Mouse (Mus musculus): ENCODE data around the gene Atad2b. TPM values are rescaled to one million over a fixed set of nuclear protein-coding genes. Genes with fewer than 3 reads are reported as not detected.
"Not testable (repeated sequence)": the region's sequence is repeated elsewhere in the genome, so short reads cannot be mapped to it uniquely, and the experiment has no call there.

The Atad2b gene
- polyA plus RNA-seq, 1 experiment from 2014 or later: 19.6 TPM

GRCm38 (mm10) chr12:4905946-4906345 lies 11.2 kb upstream of the Atad2b start:
- no peaks in the 10 kb centered on the region for H3K36me3 ChIP-seq (ENCODE audit: control insufficient read depth, insufficient read depth, low read length)
- WGBS: 86% methylated on average over 7 of the region's 7 CpGs
- DNase-seq (ENCODE audit: low spot score) (no peak), ATAC-seq (ENCODE audit: insufficient number of reproducible peaks, low FRiP score, low TSS enrichment, low read depth) (no peak)
- no peaks in the 10 kb centered on the region for H3K4me1 ChIP-seq (ENCODE audit: control insufficient read depth, insufficient read depth, low read length)
- no peak overlapping the region for H3K27ac ChIP-seq (replicated peaks; ENCODE audit: low read depth, low read length)
- H3K9ac ChIP-seq (ENCODE audit: low read length): no peak overlapping the region
- no peaks in the 10 kb centered on the region for H3K9me3 ChIP-seq (ENCODE audit: control insufficient read depth, low read length)
- H3K27me3 ChIP-seq (ENCODE audit: control insufficient read depth, insufficient read depth, low read length): no peaks in the 10 kb centered on the region
- no peak overlapping the region for H3K4me2 ChIP-seq (ENCODE audit: low read depth, severe bottlenecking)
- no peak overlapping the region for H3K4me3 ChIP-seq (ENCODE audit: low read depth, low read length)

- H3K9me3 ChIP-seq (ENCODE audit: control insufficient read depth, low read length): no peaks in the 10 kb centered on the region
- H3K36me3 ChIP-seq (ENCODE audit: control insufficient read depth, insufficient read depth, low read length): no peaks in the 10 kb centered on the region
- DNase-seq (ENCODE audit: low spot score) (no peak), ATAC-seq (ENCODE audit: insufficient number of reproducible peaks, low FRiP score, low TSS enrichment, low read depth) (no peak)
- H3K9ac ChIP-seq (ENCODE audit: low read length): peak overlapping the region; percentile 81; the same call in 1 of the 2 replicates
- peak overlapping the region; percentile 67 for H3K4me3 ChIP-seq (ENCODE audit: low read depth, low read length)
- no peaks in the 10 kb centered on the region for H3K27me3 ChIP-seq (ENCODE audit: control insufficient read depth, insufficient read depth, low read length)
- no peak overlapping the region for H3K27ac ChIP-seq (replicated peaks; ENCODE audit: low read depth, low read length)
- WGBS: 59% methylated on average over 7 of the region's 7 CpGs
- H3K4me2 ChIP-seq (ENCODE audit: low read depth, severe bottlenecking): peak overlapping the region; percentile 74
- no peaks in the 10 kb centered on the region for H3K4me1 ChIP-seq (ENCODE audit: control insufficient read depth, insufficient read depth, low read length)
These were observed 10.7 kb upstream of the Atad2b start for GRCm38 (mm10) chr12:4906476-4906875.

- H3K27ac ChIP-seq (replicated peaks; ENCODE audit: low read depth, low read length): peak within 1 kb of the TSS; percentile 48; the same call in 1 of the 2 replicates
- no peaks in the 10 kb centered on the region for H3K9me3 ChIP-seq (ENCODE audit: control insufficient read depth, low read length)
- peak within 1 kb of the TSS; percentile 81 for H3K9ac ChIP-seq (ENCODE audit: low read length)
- WGBS: under 1% methylated on average over 95 of the region's 125 CpGs
- peak within 1 kb of the TSS; percentile 74 for H3K4me2 ChIP-seq (ENCODE audit: low read depth, severe bottlenecking)
- no peaks in the 10 kb centered on the region for H3K36me3 ChIP-seq (ENCODE audit: control insufficient read depth, insufficient read depth, low read length)
- H3K4me1 ChIP-seq (ENCODE audit: control insufficient read depth, insufficient read depth, low read length): no peaks in the 10 kb centered on the region
- ATAC-seq (ENCODE audit: insufficient number of reproducible peaks, low FRiP score, low TSS enrichment, low read depth) (peak; percentile 87), DNase-seq (ENCODE audit: low spot score) (peak; percentile 94)
- peak within 1 kb of the TSS; percentile 67 for H3K4me3 ChIP-seq (ENCODE audit: low read depth, low read length)
- no peaks in the 10 kb centered on the region for H3K27me3 ChIP-seq (ENCODE audit: control insufficient read depth, insufficient read depth, low read length)
These were observed 9.9 kb upstream of the Atad2b start, which contains the start of gene Ubxn2a for GRCm38 (mm10) chr12:4906951-4907906. Gene Ubxn2a (minus strand): TSS chr12:4907705.

- Histone ChIP-seq H3K4me2 (ENCODE audit: low read depth, severe bottlenecking) (no peak overlapping the region), H3K36me3 (ENCODE audit: control insufficient read depth, insufficient read depth, low read length) (no peaks in the 10 kb centered on the region), H3K27me3 (ENCODE audit: control insufficient read depth, insufficient read depth, low read length) (no peaks in the 10 kb centered on the region), H3K4me3 (ENCODE audit: low read depth, low read length) (no peak overlapping the region), H3K4me1 (ENCODE audit: control insufficient read depth, insufficient read depth, low read length) (no peaks in the 10 kb centered on the region), H3K9ac (ENCODE audit: low read length) (no peak overlapping the region), H3K9me3 (ENCODE audit: control insufficient read depth, low read length) (no peaks in the 10 kb centered on the region), H3K27ac (replicated peaks; ENCODE audit: low read depth, low read length) (no peak overlapping the region)
- ATAC-seq (ENCODE audit: insufficient number of reproducible peaks, low FRiP score, low TSS enrichment, low read depth) (no peak), DNase-seq (ENCODE audit: low spot score) (no peak)
- WGBS: 93% methylated on average over 7 of the region's 7 CpGs
These were observed 8.8 kb upstream of the Atad2b start for GRCm38 (mm10) chr12:4908391-4908790.

- H3K4me2 ChIP-seq (ENCODE audit: low read depth, severe bottlenecking); H3K27ac ChIP-seq (replicated peaks; ENCODE audit: low read depth, low read length); H3K4me3 ChIP-seq (ENCODE audit: low read depth, low read length); H3K27me3 ChIP-seq (ENCODE audit: control insufficient read depth, insufficient read depth, low read length); H3K9ac ChIP-seq (ENCODE audit: low read length); H3K36me3 ChIP-seq (ENCODE audit: control insufficient read depth, insufficient read depth, low read length); DNase-seq (ENCODE audit: low spot score); H3K4me1 ChIP-seq (ENCODE audit: control insufficient read depth, insufficient read depth, low read length); ATAC-seq (ENCODE audit: insufficient number of reproducible peaks, low FRiP score, low TSS enrichment, low read depth); H3K9me3 ChIP-seq (ENCODE audit: control insufficient read depth, low read length): not testable (repeated sequence)
- WGBS: 77% methylated on average over 1 of the region's 1 CpGs
These were observed 6.7 kb upstream of the Atad2b start for GRCm38 (mm10) chr12:4910496-4910895.

- H3K9ac ChIP-seq (ENCODE audit: low read length): no peak overlapping the region
- H3K4me2 ChIP-seq (ENCODE audit: low read depth, severe bottlenecking): no peak overlapping the region
- H3K4me1 ChIP-seq (ENCODE audit: control insufficient read depth, insufficient read depth, low read length): no peaks in the 10 kb centered on the region
- no peaks in the 10 kb centered on the region for H3K36me3 ChIP-seq (ENCODE audit: control insufficient read depth, insufficient read depth, low read length)
- WGBS: 93% methylated on average over 4 of the region's 4 CpGs
- H3K4me3 ChIP-seq (ENCODE audit: low read depth, low read length): no peak overlapping the region
- no peak overlapping the region for H3K27ac ChIP-seq (replicated peaks; ENCODE audit: low read depth, low read length)
- ATAC-seq (ENCODE audit: insufficient number of reproducible peaks, low FRiP score, low TSS enrichment, low read depth) (no peak), DNase-seq (ENCODE audit: low spot score) (no peak)
- H3K27me3 ChIP-seq (ENCODE audit: control insufficient read depth, insufficient read depth, low read length): no peaks in the 10 kb centered on the region
- no peaks in the 10 kb centered on the region for H3K9me3 ChIP-seq (ENCODE audit: control insufficient read depth, low read length)
These were observed 5.4 kb upstream of the Atad2b start for GRCm38 (mm10) chr12:4911716-4912115.

GRCm38 (mm10) chr12:4914441-4914840 lies 2.7 kb upstream of the Atad2b start:
- H3K36me3 ChIP-seq (ENCODE audit: control insufficient read depth, insufficient read depth, low read length): no peaks in the 10 kb centered on the region
- ATAC-seq (ENCODE audit: insufficient number of reproducible peaks, low FRiP score, low TSS enrichment, low read depth): no peak
- no peak for DNase-seq (ENCODE audit: low spot score)
- H3K4me2 ChIP-seq (ENCODE audit: low read depth, severe bottlenecking): no peak overlapping the region
- no peaks in the 10 kb centered on the region for H3K4me1 ChIP-seq (ENCODE audit: control insufficient read depth, insufficient read depth, low read length)
- no peak overlapping the region for H3K9ac ChIP-seq (ENCODE audit: low read length)
- H3K4me3 ChIP-seq (ENCODE audit: low read depth, low read length): no peak overlapping the region
- H3K27me3 ChIP-seq (ENCODE audit: control insufficient read depth, insufficient read depth, low read length): no peaks in the 10 kb centered on the region
- 69% methylated on average over 3 of the region's 3 CpGs for WGBS
- no peak overlapping the region for H3K27ac ChIP-seq (replicated peaks; ENCODE audit: low read depth, low read length)
- no peaks in the 10 kb centered on the region for H3K9me3 ChIP-seq (ENCODE audit: control insufficient read depth, low read length)

GRCm38 (mm10) chr12:4914944-4915343 lies 2.2 kb upstream of the Atad2b start:
- no peak for DNase-seq (ENCODE audit: low spot score)
- Histone ChIP-seq H3K4me2 (ENCODE audit: low read depth, severe bottlenecking) (no peak overlapping the region), H3K9ac (ENCODE audit: low read length) (no peak overlapping the region), H3K4me1 (ENCODE audit: control insufficient read depth, insufficient read depth, low read length) (no peaks in the 10 kb centered on the region), H3K27ac (replicated peaks; ENCODE audit: low read depth, low read length) (no peak overlapping the region), H3K27me3 (ENCODE audit: control insufficient read depth, insufficient read depth, low read length) (no peaks in the 10 kb centered on the region), H3K4me3 (ENCODE audit: low read depth, low read length) (no peak overlapping the region), H3K9me3 (ENCODE audit: control insufficient read depth, low read length) (no peaks in the 10 kb centered on the region), H3K36me3 (ENCODE audit: control insufficient read depth, insufficient read depth, low read length) (no peaks in the 10 kb centered on the region)
- 80% methylated on average over 3 of the region's 3 CpGs for WGBS
- no peak for ATAC-seq (ENCODE audit: insufficient number of reproducible peaks, low FRiP score, low TSS enrichment, low read depth)
